Mouse (Mus musculus) heart, adult 2 months (tissue): ENCODE data around the gene Flnc.

Experiments
- CTCF ChIP-seq: fragments of 200-600 bp; IDR thresholded peaks from 2 replicates; pipeline ENCODE4 v1.8.1; 2022; ENCODE audit warnings: antibody characterized with exemption, mild to moderate bottlenecking, moderate library complexity
- EP300 ChIP-seq: fragments of 200-500 bp; IDR thresholded peaks from 2 replicates; pipeline ENCODE4 v1.6.1; 2011; ENCODE audit warnings: low read depth, low read length, control low read depth; ENCODE audit not compliant: insufficient read depth
- POLR2A ChIP-seq: fragments of 200-500 bp; IDR thresholded peaks from 2 replicates; pipeline ENCODE4 v1.6.1; 2011; ENCODE audit warnings: mild to moderate bottlenecking, low read depth, low read length, control low read depth; ENCODE audit not compliant: insufficient read depth

- no peak for TF ChIP-seq POLR2A
- no peak for TF ChIP-seq CTCF
- TF ChIP-seq EP300: no peak
Measured at GRCm38 (mm10) chr6:29494101-29494500, 61.0 kb downstream of the Flnc start.
